Mouse (Mus musculus): ENCODE results near the gene Psap. TPM values are rescaled to one million over a fixed set of nuclear protein-coding genes. Genes with fewer than 3 reads are reported as not detected.

The Psap gene
- total RNA-seq, 2 experiments from 2014 or later: 405 to 444 TPM

DNA sequence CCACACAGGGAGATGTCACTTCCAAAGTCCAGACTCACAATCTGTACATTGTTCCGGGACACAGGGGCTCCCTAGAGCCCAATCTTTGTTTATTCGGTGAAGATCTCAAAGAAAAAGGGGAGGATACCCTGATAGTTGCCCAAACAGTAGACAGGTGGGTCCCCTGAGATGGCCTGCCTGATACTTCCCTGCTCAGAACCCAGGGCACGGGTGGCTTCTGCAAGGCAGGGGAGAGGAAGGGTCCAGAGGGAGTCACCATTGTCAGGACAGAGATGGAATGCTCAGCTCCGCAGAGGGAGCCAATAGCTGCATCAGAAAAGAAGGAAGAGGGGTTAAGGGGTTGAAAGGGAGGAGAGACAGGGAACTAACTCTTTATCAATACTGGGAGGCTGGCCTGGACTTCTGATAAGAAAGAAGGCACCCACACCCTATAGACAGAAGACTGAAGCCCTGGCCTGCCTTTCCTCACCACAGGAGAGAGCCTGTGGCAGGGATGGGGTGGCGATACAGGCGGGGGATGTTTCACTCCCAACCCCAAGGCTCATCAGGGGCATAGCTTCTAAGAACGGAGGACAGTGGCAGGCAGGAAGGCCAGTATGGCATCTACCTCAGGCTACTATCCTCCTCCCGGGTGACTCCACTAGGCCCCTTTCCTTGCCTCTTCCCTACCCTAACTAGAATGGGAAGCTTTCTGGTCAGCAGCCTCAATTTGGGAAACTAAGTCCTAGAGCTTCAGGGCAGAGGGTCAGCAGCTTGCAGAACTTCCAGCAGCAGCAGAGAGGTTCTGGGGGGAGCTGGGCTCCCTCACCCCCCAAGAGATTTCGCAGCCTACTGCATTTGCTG lies 70.6 kb downstream of the Psap start:
- DNase-seq: no peak

DNA sequence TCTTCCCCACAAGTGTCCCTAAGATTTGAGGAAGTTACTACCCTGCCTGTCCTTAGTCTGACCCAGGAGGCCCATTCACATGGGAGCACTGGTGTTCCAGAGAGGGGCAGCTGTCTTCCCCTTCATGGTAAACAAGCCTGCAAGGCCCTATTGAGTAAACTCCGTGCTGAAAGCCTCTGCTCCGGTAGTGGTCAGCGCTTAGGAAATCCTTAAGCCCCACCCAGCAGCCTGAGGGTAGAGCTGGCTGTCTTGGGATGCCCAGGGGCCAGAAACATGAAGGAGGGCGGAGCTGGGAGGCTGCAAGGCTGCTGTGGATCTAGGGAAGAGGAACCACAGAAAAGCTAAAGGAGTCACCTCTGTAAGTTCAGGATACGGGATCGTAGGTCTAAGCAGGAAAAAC lies 71.6 kb downstream of the Psap start:
- no peak for DNase-seq

DNA sequence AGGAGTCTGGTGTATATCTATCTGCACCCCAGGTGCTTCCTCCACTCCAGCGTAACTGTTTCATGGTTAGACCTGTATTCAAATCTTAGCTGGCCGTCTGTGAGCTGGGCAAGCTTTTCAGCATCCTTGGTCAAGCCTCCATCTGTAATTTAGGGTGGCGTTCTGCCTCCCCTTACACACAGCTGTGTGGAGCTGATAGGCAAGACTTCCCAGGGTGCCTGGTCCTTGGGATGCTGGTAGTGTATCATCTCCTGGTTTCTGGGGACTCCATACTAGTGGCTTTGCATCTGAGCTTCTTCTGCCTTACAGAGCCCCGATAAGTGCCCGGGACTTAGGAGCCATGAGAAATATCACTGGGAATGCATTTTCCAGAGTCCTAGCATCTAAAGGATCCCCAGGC lies 72.2 kb downstream of the Psap start:
- no peak for DNase-seq

DNA sequence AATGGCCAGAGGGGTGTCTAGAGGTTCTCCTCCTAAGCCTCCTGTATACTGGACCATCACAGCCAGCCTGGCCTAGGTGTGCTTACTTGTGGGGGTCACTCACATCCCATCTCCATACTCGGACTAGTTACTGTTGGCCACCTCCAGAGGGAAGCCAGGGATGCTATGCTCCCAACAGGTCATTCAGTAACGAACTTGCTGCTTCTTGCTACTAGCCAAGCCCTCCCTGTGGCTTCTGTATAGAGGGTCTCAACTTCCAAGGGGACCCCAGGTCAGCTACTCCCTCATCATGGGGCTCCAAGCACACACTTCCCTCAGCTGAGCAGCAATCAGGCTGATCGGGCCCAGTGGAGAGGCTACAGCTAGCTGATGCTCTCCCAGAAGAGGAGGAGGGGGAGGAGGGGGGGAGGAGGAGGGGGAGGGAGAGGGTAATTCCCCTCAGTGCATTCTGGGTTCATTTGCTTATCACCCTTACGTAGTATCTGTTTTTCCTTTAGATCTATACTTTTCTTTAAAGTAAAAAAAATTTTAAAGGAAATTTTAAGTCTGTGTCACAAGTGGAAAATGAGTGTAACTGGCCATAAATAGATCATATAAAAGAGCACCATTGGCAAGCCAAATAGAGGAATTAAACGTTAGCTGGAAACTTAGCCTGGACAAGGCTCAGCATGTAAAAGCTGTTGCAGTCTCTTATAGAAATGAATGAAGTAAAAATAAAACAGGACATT lies 72.8 kb downstream of the Psap start:
- DNase-seq: no peak

DNA sequence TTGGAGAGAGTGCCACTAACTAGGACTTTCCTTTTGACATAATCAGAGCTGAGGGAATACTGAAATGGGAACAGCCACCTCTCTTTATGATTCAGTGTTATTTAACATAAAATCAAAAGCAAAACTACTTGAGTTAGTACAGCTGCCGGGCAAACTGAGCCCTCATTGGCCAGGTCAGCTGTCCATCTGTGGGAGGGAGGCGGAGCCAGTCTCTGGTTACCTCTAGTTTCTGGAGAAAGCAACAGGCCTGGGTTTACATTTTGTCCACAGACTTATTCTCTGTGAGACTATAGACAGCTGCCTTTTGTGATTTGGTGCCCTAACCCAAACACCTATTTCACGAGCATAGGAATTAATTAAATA lies 73.4 kb downstream of the Psap start:
- DNase-seq: peak; percentile 94

DNA sequence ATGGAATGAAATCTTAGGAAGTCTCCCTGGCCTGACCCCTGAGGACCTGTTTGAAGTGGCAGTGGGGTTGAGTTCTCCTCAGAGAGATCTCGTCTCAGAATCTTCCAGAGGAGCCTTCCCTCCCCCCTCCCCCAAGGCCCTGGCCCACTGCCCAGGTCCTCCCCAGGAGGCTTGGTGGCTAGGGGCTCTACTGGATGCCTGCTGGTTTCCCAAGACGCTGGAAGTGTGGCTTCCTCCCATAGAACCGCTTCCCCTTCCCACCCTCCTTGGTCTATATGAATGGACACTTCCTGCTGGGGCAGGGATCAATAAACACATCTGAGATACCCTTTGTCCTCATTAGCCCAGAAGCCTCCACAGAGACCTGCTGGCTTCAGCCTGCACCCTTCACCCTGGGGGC lies 73.8 kb downstream of the Psap start:
- DNase-seq: no peak

DNA sequence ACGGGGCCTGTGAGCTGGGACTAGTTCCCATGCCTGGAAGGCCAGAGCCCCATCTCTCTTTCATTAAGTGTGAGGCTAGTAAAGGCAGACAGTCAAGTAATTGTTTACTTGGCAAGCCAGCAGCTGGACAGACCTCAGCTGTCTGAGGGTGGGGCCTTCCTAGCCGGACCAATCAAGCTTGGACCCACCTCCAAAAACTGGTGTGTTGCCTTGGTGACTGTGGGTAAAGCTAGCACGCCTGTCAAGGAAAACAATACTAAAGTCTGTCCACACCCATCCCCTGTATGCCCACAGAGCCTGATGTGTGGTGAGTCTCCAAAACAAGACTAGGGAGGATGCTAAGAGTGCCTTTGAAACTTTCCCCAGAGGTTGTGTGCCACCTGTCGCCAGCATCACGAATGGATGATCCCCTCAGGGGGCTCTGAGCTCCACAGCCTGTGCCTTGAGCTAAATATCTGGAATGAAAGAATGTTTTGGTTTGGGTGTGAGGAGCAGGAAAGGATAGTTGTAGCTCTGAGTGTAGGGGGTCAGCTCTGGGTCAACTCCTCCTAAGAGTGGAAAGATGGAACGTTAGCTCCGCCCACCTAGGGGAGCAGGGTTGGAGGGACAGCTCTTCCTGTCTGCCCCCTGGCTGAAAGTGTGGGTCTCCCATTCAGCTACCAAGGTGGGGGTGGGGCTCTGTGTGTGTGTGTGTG lies 74.5 kb downstream of the Psap start:
- peak; percentile 49 for DNase-seq

Other genes with a start within 250 kb of the Psap start
- 1 to 10 TPM; 4.6 to 6.2 TPM for gene Spock2, start 171.4 kb upstream of the Psap start, total RNA-seq (2021)
- gene Chst3, start 58.4 kb upstream of the Psap start, total RNA-seq (2021): 1 to 10 TPM; 1.9 to 2.1 TPM
- gene Vsir, start 69.2 kb downstream of the Psap start, total RNA-seq (2021): 10 to 100 TPM; 16.2 to 18.4 TPM
- gene Gm17455, start 122.1 kb downstream of the Psap start, total RNA-seq (2021): not detected

Measured in gastrocnemius, postnatal 10 days (tissue).